Mouse (Mus musculus): ENCODE measurements around the gene Mapk12. TPM values are rescaled to one million over a fixed set of nuclear protein-coding genes. Genes with fewer than 3 reads are reported as not detected.
A peak's percentile ranks its signal among the peaks of the same experiment; 100 is the strongest.

The Mapk12 gene
- polyA plus RNA-seq, 1 experiment from 2014 or later: 11.4 TPM

GRCm38 (mm10) chr15:89145813-89146350 lies 5.4 kb upstream of the Mapk12 start:
- Histone ChIP-seq H3K9me3 (replicated peaks) (no peaks in the 10 kb centered on the region), H3K27me3 (peaks cover 32% of the 10 kb centered on the region), H3K4me3 (peak overlapping the region; percentile 58; the same call in 1 of the 2 replicates)

GRCm38 (mm10) chr15:89144965-89145364 lies 4.5 kb upstream of the Mapk12 start:
- H3K36me3 ChIP-seq: peaks cover 37% of the 10 kb centered on the region
- H3K9me3 ChIP-seq (replicated peaks): no peaks in the 10 kb centered on the region
- no peak overlapping the region for H3K4me2 ChIP-seq (replicated peaks)
- WGBS: 85% methylated on average over 11 of the region's 11 CpGs
- no peak overlapping the region for H3K4me3 ChIP-seq
- H3K4me1 ChIP-seq: peaks cover 37% of the 10 kb centered on the region
- no peak overlapping the region for H3K27ac ChIP-seq
- no peak overlapping the region for H3K9ac ChIP-seq
- ATAC-seq (ENCODE audit: low FRiP score): no peak
- peaks cover 37% of the 10 kb centered on the region for H3K27me3 ChIP-seq

More at GRCm38 (mm10) chr15:89145813-89146350, 5.4 kb upstream of the Mapk12 start:
- peak overlapping the region; percentile 64 for H3K4me2 ChIP-seq (replicated peaks)
- no peak overlapping the region for H3K9ac ChIP-seq
- no peak overlapping the region for H3K27ac ChIP-seq
- ATAC-seq (ENCODE audit: low FRiP score): no peak
- WGBS: 82% methylated on average over 24 of the region's 24 CpGs
- peaks cover 37% of the 10 kb centered on the region for H3K36me3 ChIP-seq
- peaks cover 33% of the 10 kb centered on the region for H3K4me1 ChIP-seq

GRCm38 (mm10) chr15:89143134-89143533 lies 2.6 kb upstream of the Mapk12 start:
- Histone ChIP-seq H3K4me3 (no peak overlapping the region), H3K9me3 (replicated peaks) (no peaks in the 10 kb centered on the region), H3K9ac (no peak overlapping the region), H3K27ac (no peak overlapping the region), H3K36me3 (peaks cover 37% of the 10 kb centered on the region), H3K4me1 (peaks cover 40% of the 10 kb centered on the region), H3K4me2 (replicated peaks) (no peak overlapping the region), H3K27me3 (peaks cover 46% of the 10 kb centered on the region)
- WGBS: 87% methylated on average over 2 of the region's 2 CpGs
- no peak for ATAC-seq (ENCODE audit: low FRiP score)

GRCm38 (mm10) chr15:89141905-89142304 lies 1.4 kb upstream of the Mapk12 start:
- H3K9me3 ChIP-seq (replicated peaks): no peaks in the 10 kb centered on the region
- no peak overlapping the region for H3K27ac ChIP-seq
- H3K4me3 ChIP-seq: no peak overlapping the region
- no peak overlapping the region for H3K4me2 ChIP-seq (replicated peaks)
- peaks cover 37% of the 10 kb centered on the region for H3K27me3 ChIP-seq
- 72% methylated on average over 4 of the region's 4 CpGs for WGBS
- peaks cover 34% of the 10 kb centered on the region for H3K4me1 ChIP-seq
- no peak overlapping the region for H3K9ac ChIP-seq
- peaks cover 37% of the 10 kb centered on the region for H3K36me3 ChIP-seq
- no peak for ATAC-seq (ENCODE audit: low FRiP score)

DNA sequence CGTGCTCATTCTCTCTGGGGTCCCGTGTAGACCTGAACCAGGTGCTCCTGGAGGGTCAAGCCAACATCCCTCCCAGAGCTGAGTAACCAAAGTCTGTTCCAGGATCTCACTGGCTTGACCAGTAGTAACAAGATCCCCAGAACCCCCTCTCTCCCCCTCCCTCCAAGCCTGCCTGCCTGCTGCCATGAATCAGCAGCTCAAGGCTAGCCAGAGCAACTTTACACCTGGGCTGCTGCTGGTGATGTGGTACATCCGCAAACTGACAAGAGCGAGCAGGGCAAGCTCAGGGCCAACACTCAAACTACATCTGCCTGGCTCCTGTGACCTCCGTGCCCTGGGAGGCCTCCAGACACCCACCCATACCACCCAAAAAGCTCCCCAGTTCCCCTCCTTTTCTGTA lies 940 bp upstream of the Mapk12 start:
- peaks cover 37% of the 10 kb centered on the region for H3K27me3 ChIP-seq
- no peaks in the 10 kb centered on the region for H3K9me3 ChIP-seq (replicated peaks)
- H3K4me2 ChIP-seq (replicated peaks): no peak overlapping the region
- peaks cover 29% of the 10 kb centered on the region for H3K4me1 ChIP-seq
- WGBS: 33% methylated on average over 5 of the region's 5 CpGs
- H3K9ac ChIP-seq: no peak overlapping the region
- H3K4me3 ChIP-seq: 0 out of 2 replicates have a peak overlapping the region, but pooled peaks have one; percentile 52
- no peak for ATAC-seq (ENCODE audit: low FRiP score)
- peaks cover 37% of the 10 kb centered on the region for H3K36me3 ChIP-seq
- no peak overlapping the region for H3K27ac ChIP-seq

- peak; percentile 55 for ATAC-seq (ENCODE audit: low FRiP score)
- Histone ChIP-seq H3K27me3 (peaks cover 28% of the 10 kb centered on the region), H3K4me2 (replicated peaks) (peak overlapping the region; percentile 97), H3K4me3 (peak overlapping the region; percentile 52), H3K36me3 (peaks cover 29% of the 10 kb centered on the region), H3K27ac (no peak overlapping the region), H3K9me3 (replicated peaks) (no peaks in the 10 kb centered on the region), H3K9ac (peak overlapping the region; percentile 68), H3K4me1 (peaks cover 23% of the 10 kb centered on the region)
- WGBS: under 1% methylated on average over 48 of the region's 53 CpGs
Observed at GRCm38 (mm10) chr15:89140048-89140658, 350 bp downstream of the Mapk12 start.

GRCm38 (mm10) chr15:89138531-89138930 lies 2.0 kb downstream of the Mapk12 start:
- H3K27ac ChIP-seq: no peak overlapping the region
- H3K9me3 ChIP-seq (replicated peaks): no peaks in the 10 kb centered on the region
- no peak for ATAC-seq (ENCODE audit: low FRiP score)
- H3K9ac ChIP-seq: no peak overlapping the region
- H3K27me3 ChIP-seq: peaks cover 28% of the 10 kb centered on the region
- H3K4me2 ChIP-seq (replicated peaks): no peak overlapping the region
- WGBS: 89% methylated on average over 6 of the region's 6 CpGs
- H3K4me3 ChIP-seq: no peak overlapping the region
- H3K4me1 ChIP-seq: peaks cover 23% of the 10 kb centered on the region
- H3K36me3 ChIP-seq: peaks cover 13% of the 10 kb centered on the region

DNA sequence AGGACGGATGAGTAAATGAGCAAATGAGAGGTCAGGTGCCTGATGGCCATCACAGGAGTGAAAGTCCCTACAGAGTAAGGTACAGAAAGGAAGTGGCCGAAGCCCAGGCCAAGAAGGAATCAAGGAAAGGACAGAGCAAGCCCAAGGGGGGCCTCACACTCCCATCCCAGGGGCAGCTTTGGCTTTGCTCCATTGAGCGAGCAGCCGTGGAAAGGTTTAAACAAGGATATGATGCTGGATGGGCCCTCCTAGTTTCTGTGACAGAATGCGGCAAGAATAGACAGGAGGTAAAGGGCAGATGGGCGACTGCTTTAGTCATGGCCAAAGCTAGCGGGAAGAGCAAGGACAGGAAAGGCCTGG lies 2.5 kb downstream of the Mapk12 start:
- Histone ChIP-seq H3K9me3 (replicated peaks) (no peaks in the 10 kb centered on the region), H3K4me3 (no peak overlapping the region), H3K9ac (no peak overlapping the region), H3K4me1 (peaks cover 23% of the 10 kb centered on the region), H3K36me3 (peaks cover 8% of the 10 kb centered on the region), H3K27ac (no peak overlapping the region), H3K27me3 (peaks cover 28% of the 10 kb centered on the region), H3K4me2 (replicated peaks) (no peak overlapping the region)
- ATAC-seq (ENCODE audit: low FRiP score): no peak
- 83% methylated on average over 7 of the region's 7 CpGs for WGBS

DNA sequence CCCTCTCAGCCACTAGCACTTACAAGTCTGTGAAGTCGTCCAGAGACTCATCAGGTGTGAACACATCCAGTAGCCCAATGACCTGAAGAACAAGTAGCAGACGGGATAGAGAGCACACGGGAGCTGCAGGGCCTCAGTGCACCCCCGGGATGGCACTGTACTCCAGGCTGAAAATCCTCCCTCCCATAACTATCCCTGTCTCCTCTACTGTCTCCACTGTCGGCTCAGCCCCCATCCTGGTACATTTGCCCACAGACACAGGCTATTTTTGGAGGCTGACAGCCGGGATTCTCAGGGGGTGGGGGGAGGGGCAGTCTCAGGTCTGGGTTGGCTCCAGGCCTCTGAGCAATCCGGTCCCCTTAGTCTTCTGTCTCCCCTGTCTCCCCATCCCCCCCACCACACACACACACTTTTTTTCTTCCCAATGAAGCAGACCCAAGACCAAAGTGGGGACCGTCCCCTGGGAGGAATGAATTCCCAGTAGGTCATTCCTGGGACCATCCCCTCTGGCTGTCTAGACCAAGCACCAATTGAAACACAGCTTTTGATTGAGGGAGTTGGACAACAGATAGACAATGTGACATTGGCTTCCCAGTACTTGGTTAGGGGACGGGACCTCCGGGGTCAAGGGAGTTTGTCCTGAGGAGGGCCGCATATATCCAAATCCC lies 3.0 kb downstream of the Mapk12 start:
- Histone ChIP-seq H3K9me3 (replicated peaks) (no peaks in the 10 kb centered on the region), H3K36me3 (peaks cover 3% of the 10 kb centered on the region; the same call in 1 of the 2 replicates), H3K9ac (no peak overlapping the region), H3K4me3 (no peak overlapping the region), H3K4me1 (peaks cover 23% of the 10 kb centered on the region), H3K4me2 (replicated peaks) (no peak overlapping the region), H3K27ac (no peak overlapping the region), H3K27me3 (peaks cover 28% of the 10 kb centered on the region)
- no peak for ATAC-seq (ENCODE audit: low FRiP score)
- WGBS: 74% methylated on average over 11 of the region's 11 CpGs

- no peak for ATAC-seq (ENCODE audit: low FRiP score)
- Histone ChIP-seq H3K4me2 (replicated peaks) (no peak overlapping the region), H3K4me3 (no peak overlapping the region), H3K9ac (no peak overlapping the region), H3K27ac (no peak overlapping the region), H3K36me3 (no peaks in the 10 kb centered on the region), H3K27me3 (peaks cover 23% of the 10 kb centered on the region), H3K9me3 (replicated peaks) (no peaks in the 10 kb centered on the region), H3K4me1 (peaks cover 23% of the 10 kb centered on the region)
- WGBS: 96% methylated on average over 4 of the region's 5 CpGs
Observed at GRCm38 (mm10) chr15:89136461-89137155, 3.9 kb downstream of the Mapk12 start.

GRCm38 (mm10) chr15:89131316-89131715 lies 9.2 kb downstream of the Mapk12 start:
- Histone ChIP-seq H3K36me3 (no peaks in the 10 kb centered on the region), H3K4me1 (peaks cover 16% of the 10 kb centered on the region), H3K9ac (no peak overlapping the region), H3K4me3 (no peak overlapping the region), H3K27me3 (no peaks in the 10 kb centered on the region), H3K4me2 (replicated peaks) (no peak overlapping the region), H3K9me3 (replicated peaks) (no peaks in the 10 kb centered on the region), H3K27ac (no peak overlapping the region)
- 93% methylated on average over 3 of the region's 3 CpGs for WGBS
- ATAC-seq (ENCODE audit: low FRiP score): no peak

- Histone ChIP-seq H3K4me2 (replicated peaks) (no peak overlapping the region), H3K4me3 (no peak overlapping the region), H3K27me3 (no peaks in the 10 kb centered on the region), H3K4me1 (peaks cover 16% of the 10 kb centered on the region), H3K9ac (no peak overlapping the region), H3K9me3 (replicated peaks) (no peaks in the 10 kb centered on the region), H3K36me3 (peaks cover 4% of the 10 kb centered on the region; the same call in 1 of the 2 replicates), H3K27ac (no peak overlapping the region)
- ATAC-seq (ENCODE audit: low FRiP score): no peak
Observed at GRCm38 (mm10) chr15:89130245-89130644, 10.3 kb downstream of the Mapk12 start.

Data from hindbrain, embryonic 12.5 days (tissue).